Mouse (Mus musculus) intestine, embryonic 15.5 days (tissue): ENCODE measurements around the gene Mtor. TPM values are rescaled to one million over a fixed set of nuclear protein-coding genes. Genes with fewer than 3 reads are reported as not detected.

ENCODE experiments used
- ATAC-seq: fragments of 200-750 bp; cut with Nextera tagmentation; 2 replicates; pipeline ENCODE4 v1.8.0; 2017; ENCODE audit warnings: moderate TSS enrichment, moderate library complexity
- H3K27ac ChIP-seq: fragments of 300-500 bp; sonication (generic); 2 replicates; pipeline ENCODE4 v1.5.1; 2015; ENCODE audit warnings: mild to moderate bottlenecking, inconsistent platforms
- H3K27me3 ChIP-seq: fragments of 300-500 bp; sonication (generic); replicated peaks from 2 replicates; pipeline ENCODE4 v1.6.1; 2015; ENCODE audit warnings: inconsistent platforms
- H3K36me3 ChIP-seq: fragments of 300-500 bp; sonication (generic); 2 replicates; pipeline ENCODE4 v1.6.1; 2015; ENCODE audit warnings: inconsistent platforms
- H3K4me1 ChIP-seq: fragments of 300-500 bp; sonication (generic); replicated peaks from 2 replicates; pipeline ENCODE4 v1.6.1; 2015; ENCODE audit warnings: inconsistent platforms
- H3K4me2 ChIP-seq: fragments of 300-500 bp; sonication (generic); replicated peaks from 2 replicates; pipeline ENCODE4 v1.6.1; 2015; ENCODE audit warnings: mild to moderate bottlenecking, inconsistent platforms
- H3K4me3 ChIP-seq: fragments of 300-500 bp; sonication (generic); replicated peaks from 2 replicates; pipeline ENCODE4 v1.5.1; 2015; ENCODE audit warnings: inconsistent platforms
- H3K9ac ChIP-seq: fragments of 300-500 bp; sonication (generic); 2 replicates; pipeline ENCODE4 v1.6.1; 2015; ENCODE audit warnings: inconsistent platforms
- H3K9me3 ChIP-seq: fragments of 300-500 bp; sonication (generic); 2 replicates; pipeline ENCODE4 v1.6.1; 2016; ENCODE audit warnings: inconsistent platforms
- WGBS: fragments of 180-500 bp; shearing (Covaris S2); methylation state at CpG from one replicate; pipeline ENCODE4 v1.1.7; 2015; 5-methylcytosine and 5-hydroxymethylcytosine counted together
- polyA plus RNA-seq: library from polyadenylated mRNA; unstranded; fragments of >200 nt; fragmentation: Nextera tagmentation; extraction: Ambion mirVana; gene quantifications from 2 replicates; pipeline ENCODE4 v1.2.1, GENCODE M21; 2015

Gene Mtor
- polyA plus RNA-seq, 1 experiment from 2014 or later, result 12.7 TPM

DNA sequence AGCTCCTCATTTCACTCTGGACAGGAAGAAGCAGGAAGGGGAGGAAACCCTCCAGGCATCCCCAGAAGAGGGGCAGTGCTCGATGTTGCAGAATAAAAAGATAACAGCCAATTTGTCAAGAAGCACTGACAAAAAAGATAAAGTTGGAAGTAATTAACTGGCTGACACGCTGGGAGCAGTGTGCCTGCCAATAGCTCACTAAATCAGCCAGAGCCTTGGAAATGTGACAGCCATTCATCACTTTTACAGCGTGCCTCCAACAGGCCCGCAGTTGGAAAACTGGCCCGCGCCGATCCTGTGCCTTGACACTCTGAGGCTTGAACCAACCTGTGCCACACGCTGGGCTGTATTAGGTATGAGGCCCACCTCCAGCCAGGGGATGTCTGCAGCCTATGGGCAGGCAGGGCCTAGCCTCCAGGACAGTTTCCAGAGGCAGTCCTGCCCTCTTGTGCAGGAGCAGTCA is 56.1 kb downstream of the Mtor start:
- Histone ChIP-seq H3K4me3 (no peak overlapping the region), H3K27me3 (no peaks in the 10 kb centered on the region), H3K4me2 (no peak overlapping the region), H3K36me3 (peaks cover 19% of the 10 kb centered on the region), H3K27ac (no peak overlapping the region), H3K9ac (no peak overlapping the region), H3K9me3 (no peaks in the 10 kb centered on the region), H3K4me1 (no peaks in the 10 kb centered on the region)
- 42% methylated on average over 8 of the region's 8 CpGs for WGBS
- no peak for ATAC-seq

DNA sequence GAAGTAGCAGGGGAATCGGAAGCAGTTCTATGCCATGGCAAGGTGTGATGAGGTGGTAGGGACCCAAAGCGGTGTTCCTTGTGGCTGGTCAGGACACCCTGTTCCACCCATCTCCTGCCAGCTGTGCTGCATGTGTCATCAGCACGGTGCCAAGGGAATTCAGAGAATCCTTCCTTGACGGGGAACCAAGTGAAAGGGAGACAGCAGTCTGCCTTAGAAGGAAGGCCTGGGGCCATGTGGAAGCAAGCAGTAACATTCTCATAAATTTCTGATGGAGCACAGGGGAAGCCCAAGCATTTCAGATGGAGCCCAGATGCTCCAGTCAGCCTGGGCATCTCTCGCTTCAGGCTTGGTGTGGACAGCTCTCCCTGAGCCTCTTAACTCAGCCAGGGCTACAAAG is 59.2 kb downstream of the Mtor start:
- no peak overlapping the region for H3K4me2 ChIP-seq
- no peaks in the 10 kb centered on the region for H3K9me3 ChIP-seq
- ATAC-seq, result no peak
- H3K9ac ChIP-seq, result no peak overlapping the region
- H3K27ac ChIP-seq, result no peak overlapping the region
- 85% methylated on average over 5 of the region's 5 CpGs for WGBS
- no peaks in the 10 kb centered on the region for H3K27me3 ChIP-seq
- peaks cover 14% of the 10 kb centered on the region for H3K36me3 ChIP-seq
- no peaks in the 10 kb centered on the region for H3K4me1 ChIP-seq
- no peak overlapping the region for H3K4me3 ChIP-seq

DNA sequence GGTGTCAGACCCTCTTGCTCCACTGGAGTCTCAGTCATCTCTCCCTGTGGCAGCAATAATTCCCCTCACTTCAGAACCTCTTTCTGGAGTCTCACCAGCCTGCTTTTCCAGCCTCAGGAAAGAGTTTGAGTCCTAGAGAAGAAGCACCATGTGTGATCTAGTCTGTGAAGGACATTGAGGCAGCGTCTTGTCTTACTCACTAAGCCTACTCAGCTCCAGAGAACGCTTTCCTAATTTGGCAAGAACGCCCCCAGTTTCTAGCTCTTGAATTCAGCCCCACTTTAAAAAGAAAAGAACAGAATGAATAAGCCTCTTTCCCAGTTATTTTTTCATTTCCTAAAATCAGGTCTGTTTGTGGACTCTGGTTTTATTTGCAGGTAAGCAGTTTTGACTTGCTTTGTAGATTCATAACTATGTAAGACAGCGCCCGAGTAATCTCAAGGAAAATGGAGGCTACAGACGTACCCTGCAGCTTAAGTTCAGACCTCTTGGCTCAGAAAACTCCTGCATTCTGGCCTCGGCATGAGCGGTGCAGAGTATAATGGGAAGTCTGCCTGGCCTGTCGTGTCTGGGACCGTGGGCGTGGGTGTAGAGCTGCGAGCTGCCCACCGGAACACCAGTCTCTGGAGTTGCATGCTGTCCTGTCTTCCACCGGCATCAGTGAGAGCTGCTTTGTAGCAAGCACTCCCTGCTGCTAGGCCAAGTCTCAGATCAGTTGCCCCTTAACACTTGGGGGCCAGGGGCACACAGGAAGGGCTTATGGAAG is 59.9 kb downstream of the Mtor start:
- 95% methylated on average over 14 of the region's 14 CpGs for WGBS
- Histone ChIP-seq H3K4me1 (no peaks in the 10 kb centered on the region), H3K27ac (no peak overlapping the region), H3K9ac (no peak overlapping the region), H3K4me2 (no peak overlapping the region), H3K4me3 (no peak overlapping the region), H3K36me3 (peaks cover 14% of the 10 kb centered on the region), H3K27me3 (no peaks in the 10 kb centered on the region), H3K9me3 (no peaks in the 10 kb centered on the region)
- ATAC-seq, result no peak

DNA sequence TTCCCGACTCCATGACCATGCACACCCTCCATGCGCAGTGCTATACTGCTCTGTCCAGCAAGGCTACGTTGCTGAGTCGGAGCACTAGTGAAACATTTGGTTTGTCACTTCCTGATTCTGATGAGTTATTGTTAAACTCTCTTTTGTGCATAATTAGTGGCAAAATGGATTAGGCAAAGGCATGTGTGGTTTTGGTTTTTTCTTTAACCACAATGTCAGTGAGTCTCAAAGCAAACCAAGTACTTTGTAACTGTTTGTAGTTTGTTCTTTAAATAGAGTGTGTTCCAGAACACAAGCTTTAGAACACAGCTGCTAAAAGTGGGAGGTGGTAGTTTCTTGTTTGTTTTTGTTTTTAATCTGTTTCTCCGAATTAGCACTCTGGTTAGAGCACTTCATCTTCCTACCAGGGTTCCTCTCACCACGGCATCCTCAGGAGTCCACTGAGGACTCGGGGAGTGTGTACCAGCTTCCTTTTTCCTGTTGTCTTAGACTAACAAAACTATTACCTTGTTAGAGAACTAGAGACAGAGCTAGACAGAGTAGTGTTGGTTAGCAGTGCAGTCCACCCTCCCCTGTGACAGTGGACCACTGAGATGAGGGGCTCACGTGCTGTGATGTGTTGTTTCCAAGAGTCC is 61.2 kb downstream of the Mtor start:
- H3K27me3 ChIP-seq, result no peaks in the 10 kb centered on the region
- peaks cover 16% of the 10 kb centered on the region for H3K36me3 ChIP-seq
- no peaks in the 10 kb centered on the region for H3K9me3 ChIP-seq
- no peak overlapping the region for H3K9ac ChIP-seq
- no peak overlapping the region for H3K4me2 ChIP-seq
- ATAC-seq, result no peak
- WGBS, result 85% methylated on average over 8 of the region's 8 CpGs
- no peaks in the 10 kb centered on the region for H3K4me1 ChIP-seq
- H3K4me3 ChIP-seq, result no peak overlapping the region
- no peak overlapping the region for H3K27ac ChIP-seq

DNA sequence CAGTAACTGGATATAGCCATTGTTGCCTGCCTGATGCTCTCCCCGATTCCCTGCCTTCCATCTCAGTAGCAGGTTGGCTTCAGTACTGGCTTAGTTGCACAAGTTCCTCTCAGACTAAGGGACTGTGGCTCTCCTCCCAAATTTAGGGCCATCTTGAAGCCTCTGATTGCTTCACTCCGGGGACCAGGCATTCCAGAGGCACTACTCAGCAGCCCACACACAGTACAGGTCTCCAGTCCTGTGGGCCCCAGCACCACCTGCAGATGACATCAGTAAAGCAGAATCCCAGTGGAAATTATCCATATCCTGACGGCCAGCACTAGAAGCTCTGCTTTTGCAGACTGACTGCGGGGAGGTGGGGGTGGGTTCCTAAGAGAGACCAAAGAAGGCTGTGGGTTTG is 62.3 kb downstream of the Mtor start:
- no peak overlapping the region for H3K27ac ChIP-seq
- ATAC-seq, result no peak
- H3K27me3 ChIP-seq, result no peaks in the 10 kb centered on the region
- 80% methylated on average over 4 of the region's 4 CpGs for WGBS
- no peak overlapping the region for H3K4me3 ChIP-seq
- H3K4me1 ChIP-seq, result no peaks in the 10 kb centered on the region
- H3K9ac ChIP-seq, result no peak overlapping the region
- H3K9me3 ChIP-seq, result no peaks in the 10 kb centered on the region
- H3K36me3 ChIP-seq, result peaks cover 19% of the 10 kb centered on the region
- H3K4me2 ChIP-seq, result no peak overlapping the region

DNA sequence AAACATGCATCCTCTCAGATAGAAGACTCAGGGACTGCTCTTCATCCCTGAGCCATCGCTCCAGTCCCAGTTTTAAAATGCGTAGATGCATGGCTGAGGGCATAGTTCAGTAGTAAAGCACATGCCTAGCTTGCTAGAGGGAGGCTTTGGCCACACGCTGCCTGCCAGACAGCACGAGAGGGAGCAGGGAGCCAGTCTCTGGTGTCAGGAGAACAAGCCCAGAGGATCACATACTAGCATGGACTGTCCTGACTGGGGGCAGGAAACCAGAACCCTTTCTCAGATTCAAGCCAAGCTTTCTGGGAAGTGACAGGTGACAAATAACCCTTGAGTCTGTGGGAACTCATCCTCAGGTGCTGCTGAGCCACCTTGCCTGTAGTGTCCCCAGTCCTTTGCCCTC is 62.9 kb downstream of the Mtor start:
- Histone ChIP-seq H3K27me3 (no peaks in the 10 kb centered on the region), H3K9ac (no peak overlapping the region), H3K4me3 (no peak overlapping the region), H3K9me3 (no peaks in the 10 kb centered on the region), H3K4me2 (no peak overlapping the region), H3K36me3 (peaks cover 19% of the 10 kb centered on the region), H3K27ac (no peak overlapping the region), H3K4me1 (no peaks in the 10 kb centered on the region)
- 97% methylated on average over 4 of the region's 4 CpGs for WGBS
- no peak for ATAC-seq

DNA sequence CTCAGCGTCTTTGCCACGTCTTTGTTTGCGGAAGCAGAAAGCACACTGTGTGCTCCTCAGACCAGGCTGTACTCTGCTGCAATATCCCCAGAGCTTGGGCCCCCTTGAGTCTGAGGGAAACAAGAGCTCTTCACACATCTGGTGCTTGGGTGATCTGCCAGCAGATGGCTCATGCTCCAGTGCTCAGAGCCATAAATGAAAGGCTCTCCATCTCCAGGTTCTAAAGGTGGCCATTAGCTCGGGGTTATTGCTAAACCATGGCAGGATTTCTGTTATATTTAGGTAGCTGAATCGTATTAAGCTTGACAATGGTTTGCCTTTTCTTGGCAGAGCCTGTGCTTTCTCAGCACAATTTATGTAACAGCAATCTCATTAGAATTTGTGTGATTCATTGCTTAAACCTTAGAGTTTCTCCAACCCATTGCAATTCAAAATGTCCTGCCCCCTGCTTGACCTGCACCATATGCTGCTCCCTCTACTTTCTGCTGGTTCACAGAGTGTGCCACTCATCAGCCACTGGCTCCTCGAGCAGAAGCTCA is 64.7 kb downstream of the Mtor start:
- no peak for ATAC-seq
- H3K9ac ChIP-seq, result no peak overlapping the region
- no peak overlapping the region for H3K4me3 ChIP-seq
- peaks cover 22% of the 10 kb centered on the region for H3K36me3 ChIP-seq
- H3K9me3 ChIP-seq, result no peaks in the 10 kb centered on the region
- no peak overlapping the region for H3K4me2 ChIP-seq
- WGBS, result 64% methylated on average over 6 of the region's 6 CpGs
- no peak overlapping the region for H3K27ac ChIP-seq
- H3K4me1 ChIP-seq, result no peaks in the 10 kb centered on the region
- H3K27me3 ChIP-seq, result no peaks in the 10 kb centered on the region

DNA sequence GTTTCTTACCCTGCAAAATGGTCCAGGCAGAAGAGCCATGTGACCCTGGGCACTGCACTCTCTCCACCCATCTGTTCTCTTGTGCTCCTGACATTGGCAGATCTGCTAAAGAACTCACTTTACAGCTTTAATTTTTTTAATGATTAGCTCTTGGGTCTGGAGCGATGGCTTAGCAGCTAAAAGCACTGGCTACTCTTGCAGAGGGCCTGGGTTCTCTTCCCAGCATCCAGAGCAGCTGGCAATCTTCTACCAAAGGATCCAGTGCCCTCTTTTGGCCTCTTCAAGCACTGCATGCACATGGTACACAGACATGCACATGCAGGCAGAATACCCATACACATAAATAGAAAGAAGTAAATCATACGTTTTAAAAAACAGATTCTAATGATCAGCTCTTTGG is 66.9 kb downstream of the Mtor start:
- Histone ChIP-seq H3K4me3 (no peak overlapping the region), H3K36me3 (peaks cover 13% of the 10 kb centered on the region; the same call in 1 of the 2 replicates), H3K9ac (no peak overlapping the region), H3K9me3 (no peaks in the 10 kb centered on the region), H3K4me1 (no peaks in the 10 kb centered on the region), H3K27ac (no peak overlapping the region), H3K27me3 (no peaks in the 10 kb centered on the region), H3K4me2 (no peak overlapping the region)
- WGBS, result 91% methylated on average over 2 of the region's 2 CpGs
- no peak for ATAC-seq

DNA sequence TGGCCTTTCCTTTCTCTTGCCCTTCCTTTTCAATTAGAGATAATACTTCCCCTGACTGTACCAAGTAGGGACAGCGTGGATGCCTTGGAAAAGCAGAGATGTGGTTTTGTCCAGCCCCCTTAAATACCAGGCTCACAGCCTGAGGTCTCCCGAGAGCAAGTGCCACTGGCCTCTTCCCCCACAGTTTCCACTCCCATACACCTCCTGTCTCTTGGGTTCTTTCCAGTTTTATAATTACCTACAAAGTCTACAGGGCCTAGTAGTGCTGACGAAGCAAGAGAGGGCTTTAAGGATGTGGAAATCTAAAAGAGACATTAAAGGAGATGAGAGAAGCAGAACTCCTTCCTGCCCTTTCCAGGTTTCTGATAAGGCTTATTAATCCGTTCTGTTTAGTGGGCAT is 69.4 kb downstream of the Mtor start:
- Histone ChIP-seq H3K27ac (no peak overlapping the region), H3K9me3 (no peaks in the 10 kb centered on the region), H3K4me1 (no peaks in the 10 kb centered on the region), H3K36me3 (peaks cover 19% of the 10 kb centered on the region), H3K27me3 (no peaks in the 10 kb centered on the region), H3K9ac (no peak overlapping the region), H3K4me3 (no peak overlapping the region), H3K4me2 (no peak overlapping the region)
- 72% methylated on average over 4 of the region's 4 CpGs for WGBS
- ATAC-seq, result no peak

DNA sequence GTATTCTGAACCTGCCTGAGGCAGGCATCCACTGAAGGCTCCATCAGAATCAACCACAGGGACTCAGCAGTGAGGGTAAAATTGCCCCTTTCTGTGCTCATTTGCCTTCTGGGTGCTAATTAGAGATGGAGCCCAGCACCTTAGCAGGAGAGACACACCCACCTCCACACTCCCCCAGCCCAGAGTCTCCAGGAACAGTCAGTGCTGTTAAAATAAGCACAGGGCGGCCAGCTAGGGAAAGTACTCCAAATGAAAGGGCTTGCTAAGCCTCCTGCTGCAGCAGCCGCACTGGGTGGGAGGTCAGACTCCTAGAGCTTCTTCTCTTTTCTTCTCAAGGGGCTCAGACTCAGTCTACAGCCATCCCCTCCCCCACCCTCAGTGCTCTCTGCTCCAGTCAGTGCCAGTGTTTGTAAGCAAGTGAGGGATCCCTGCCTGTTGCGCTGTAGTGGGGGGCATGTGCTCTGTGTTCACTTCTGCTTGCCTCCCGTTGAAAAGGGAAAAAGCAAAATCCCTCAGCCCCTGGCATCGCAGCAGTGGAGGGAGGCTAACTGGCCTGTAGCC is 69.9 kb downstream of the Mtor start:
- no peak for ATAC-seq
- H3K4me1 ChIP-seq, result no peaks in the 10 kb centered on the region
- no peak overlapping the region for H3K4me3 ChIP-seq
- H3K27me3 ChIP-seq, result no peaks in the 10 kb centered on the region
- 51% methylated on average over 5 of the region's 5 CpGs for WGBS
- H3K27ac ChIP-seq, result no peak overlapping the region
- no peak overlapping the region for H3K4me2 ChIP-seq
- no peak overlapping the region for H3K9ac ChIP-seq
- peaks cover 19% of the 10 kb centered on the region for H3K36me3 ChIP-seq
- no peaks in the 10 kb centered on the region for H3K9me3 ChIP-seq

DNA sequence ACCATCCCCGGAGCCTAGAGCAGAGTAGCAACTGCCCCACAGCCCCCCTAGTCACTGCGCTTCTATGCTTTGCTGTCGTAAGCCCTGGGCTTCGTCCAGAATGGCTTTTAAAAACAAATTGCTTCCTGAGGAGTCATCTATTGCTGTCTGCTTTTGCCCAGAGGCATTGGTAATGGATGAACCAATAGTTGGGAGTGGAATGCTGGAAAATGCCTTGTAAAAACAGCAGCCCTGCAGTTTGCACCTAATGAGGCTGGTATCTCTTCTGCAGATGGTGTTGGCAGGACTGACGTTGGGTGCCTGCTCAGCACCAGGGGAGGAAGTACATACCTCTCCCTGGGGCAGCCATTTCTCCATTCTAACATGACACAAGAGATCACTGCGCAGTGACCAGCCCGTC is 75.1 kb downstream of the Mtor start:
- no peaks in the 10 kb centered on the region for H3K9me3 ChIP-seq
- H3K4me1 ChIP-seq, result no peaks in the 10 kb centered on the region
- no peak overlapping the region for H3K4me2 ChIP-seq
- ATAC-seq, result no peak
- no peak overlapping the region for H3K27ac ChIP-seq
- no peak overlapping the region for H3K9ac ChIP-seq
- WGBS, result 76% methylated on average over 7 of the region's 7 CpGs
- no peaks in the 10 kb centered on the region for H3K27me3 ChIP-seq
- H3K36me3 ChIP-seq, result peaks cover 25% of the 10 kb centered on the region
- no peak overlapping the region for H3K4me3 ChIP-seq

DNA sequence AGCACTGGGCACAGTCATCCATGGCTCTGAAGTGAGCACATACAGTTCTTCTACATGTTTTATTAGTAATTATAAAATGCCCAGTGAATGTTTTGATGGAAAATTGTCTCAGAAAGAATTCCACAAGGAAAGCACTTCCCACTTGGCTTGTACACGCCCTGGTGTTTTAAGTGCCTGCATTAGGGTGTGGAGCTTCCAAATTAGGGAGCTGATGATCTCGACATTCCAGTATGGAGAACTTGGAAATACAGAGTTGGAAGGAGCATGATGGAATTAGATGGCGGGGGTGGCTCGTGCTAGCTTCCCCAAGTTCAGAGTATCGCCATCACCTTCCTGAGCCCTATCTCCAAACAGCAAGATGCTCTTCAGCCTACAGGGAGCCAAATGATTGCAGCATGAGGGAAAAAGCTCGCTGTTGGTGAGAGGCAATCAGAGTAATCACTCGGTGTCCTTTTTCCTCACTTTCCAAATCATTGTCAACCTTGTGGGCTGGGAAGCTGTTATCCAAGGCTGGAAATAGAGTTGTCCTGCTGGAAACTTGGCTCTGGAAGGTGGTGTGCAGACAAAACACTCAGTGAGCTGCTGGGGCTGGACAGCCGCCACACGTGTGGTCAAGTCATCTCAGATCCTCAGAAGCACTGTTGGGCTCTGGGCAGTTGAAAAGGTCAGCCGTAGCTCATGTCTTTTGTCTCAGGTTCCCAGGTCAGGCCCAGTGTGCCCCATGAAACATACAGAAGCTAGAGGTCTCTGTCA is 78.9 kb downstream of the Mtor start:
- 92% methylated on average over 10 of the region's 10 CpGs for WGBS
- H3K4me2 ChIP-seq, result no peak overlapping the region
- H3K36me3 ChIP-seq, result peaks cover 37% of the 10 kb centered on the region
- no peaks in the 10 kb centered on the region for H3K9me3 ChIP-seq
- no peaks in the 10 kb centered on the region for H3K27me3 ChIP-seq
- no peak overlapping the region for H3K9ac ChIP-seq
- H3K27ac ChIP-seq, result no peak overlapping the region
- no peak for ATAC-seq
- H3K4me1 ChIP-seq, result no peaks in the 10 kb centered on the region
- no peak overlapping the region for H3K4me3 ChIP-seq
